Mouse (Mus musculus) intestine, postnatal 0 days (tissue): ENCODE results near the gene Hdac4. TPM values are rescaled to one million over a fixed set of nuclear protein-coding genes. Genes with fewer than 3 reads are reported as not detected.

Source experiments
- ATAC-seq: fragments of 200-750 bp; cut with Nextera tagmentation; 2 replicates; pipeline ENCODE4 v1.8.0; 2017; ENCODE audit warnings: mild to moderate bottlenecking, moderate TSS enrichment, moderate library complexity
- H3K27ac ChIP-seq: fragments of 300-500 bp; sonication (generic); 2 replicates; pipeline ENCODE4 v1.5.1; 2014; ENCODE audit warnings: mild to moderate bottlenecking, low read depth, low read length, moderate library complexity
- H3K27me3 ChIP-seq: fragments of 300-500 bp; sonication (generic); replicated peaks from 2 replicates; pipeline ENCODE4 v1.6.1; 2014; ENCODE audit warnings: low read length, mixed read lengths; ENCODE audit not compliant: control insufficient read depth, insufficient read depth
- H3K36me3 ChIP-seq: fragments of 300-500 bp; sonication (generic); 2 replicates; pipeline ENCODE4 v1.6.1; 2014; ENCODE audit warnings: mild to moderate bottlenecking, moderate library complexity; ENCODE audit not compliant: control insufficient read depth, insufficient read depth
- H3K4me1 ChIP-seq: fragments of 300-500 bp; sonication (generic); replicated peaks from 2 replicates; pipeline ENCODE4 v1.6.1; 2014; ENCODE audit warnings: antibody characterized with exemption, low read length, mixed read lengths; ENCODE audit not compliant: control insufficient read depth, insufficient read depth
- H3K4me2 ChIP-seq: fragments of 300-500 bp; sonication (generic); replicated peaks from 2 replicates; pipeline ENCODE4 v1.6.1; 2014; ENCODE audit warnings: low read depth, mild to moderate bottlenecking, moderate library complexity
- H3K4me3 ChIP-seq: fragments of 300-500 bp; sonication (generic); 2 replicates; pipeline ENCODE4 v1.5.1; 2014; ENCODE audit warnings: low read depth, low read length
- H3K9ac ChIP-seq: fragments of 300-500 bp; sonication (generic); 2 replicates; pipeline ENCODE4 v1.6.1; 2014; ENCODE audit warnings: mild to moderate bottlenecking, low read depth, low read length
- H3K9me3 ChIP-seq: fragments of 300-500 bp; sonication (generic); 2 replicates; pipeline ENCODE4 v1.6.1; 2016; ENCODE audit warnings: mixed run types; ENCODE audit not compliant: control insufficient read depth
- CTCF ChIP-seq: sonication (generic); IDR thresholded peaks from 2 replicates; pipeline ENCODE4 v1.5.1; 2016; ENCODE audit warnings: low read depth, mild to moderate bottlenecking, control low read depth, antibody characterized with exemption, moderate library complexity
- WGBS: fragments of 180-500 bp; shearing (Covaris S2); extraction: QIAGEN DNeasy Blood & Tissue Kit; methylation state at CpG from one replicate; pipeline ENCODE4 v1.1.7; 2014; 5-methylcytosine and 5-hydroxymethylcytosine counted together
- polyA plus RNA-seq: library from polyadenylated mRNA; unstranded; fragments of >200 nt; fragmentation: Nextera tagmentation; extraction: Ambion mirVana; gene quantifications from 2 replicates; pipeline ENCODE4 v1.2.1, GENCODE M21; 2015

Hdac4 gene
- polyA plus RNA-seq, 1 experiment from 2014 or later = 6.7 TPM

- Histone ChIP-seq H3K36me3 (no peaks in the 10 kb centered on the region), H3K27me3 (no peaks in the 10 kb centered on the region), H3K27ac (no peak overlapping the region), H3K9me3 (no peaks in the 10 kb centered on the region), H3K4me2 (no peak overlapping the region), H3K9ac (no peak overlapping the region), H3K4me1 (no peaks in the 10 kb centered on the region), H3K4me3 (no peak overlapping the region)
- ATAC-seq = no peak
- TF ChIP-seq CTCF = no peak
- 70% methylated on average over 2 of the region's 2 CpGs for WGBS
These were observed 125.4 kb downstream of the Hdac4 start for GRCm38 (mm10) chr1:92069932-92070677.

- Histone ChIP-seq H3K36me3 (no peaks in the 10 kb centered on the region), H3K27ac (no peak overlapping the region), H3K9ac (no peak overlapping the region), H3K9me3 (no peaks in the 10 kb centered on the region), H3K4me2 (no peak overlapping the region), H3K4me3 (no peak overlapping the region), H3K4me1 (no peaks in the 10 kb centered on the region), H3K27me3 (no peaks in the 10 kb centered on the region)
- ATAC-seq = no peak
- no peak for TF ChIP-seq CTCF
- 87% methylated on average over 7 of the region's 7 CpGs for WGBS
These were observed 126.0 kb downstream of the Hdac4 start for GRCm38 (mm10) chr1:92069464-92069863.

- Histone ChIP-seq H3K9ac (no peak overlapping the region), H3K27ac (no peak overlapping the region), H3K27me3 (no peaks in the 10 kb centered on the region), H3K36me3 (no peaks in the 10 kb centered on the region), H3K4me3 (no peak overlapping the region), H3K4me1 (no peaks in the 10 kb centered on the region), H3K4me2 (no peak overlapping the region), H3K9me3 (no peaks in the 10 kb centered on the region)
- no peak for ATAC-seq
- no peak for TF ChIP-seq CTCF
- 64% methylated on average over 5 of the region's 5 CpGs for WGBS
These were observed 131.2 kb downstream of the Hdac4 start for GRCm38 (mm10) chr1:92064307-92064706.

GRCm38 (mm10) chr1:92063271-92063670 is 132.2 kb downstream of the Hdac4 start:
- no peaks in the 10 kb centered on the region for H3K36me3 ChIP-seq
- no peak overlapping the region for H3K27ac ChIP-seq
- H3K27me3 ChIP-seq = no peaks in the 10 kb centered on the region
- H3K4me1 ChIP-seq = no peaks in the 10 kb centered on the region
- no peak overlapping the region for H3K4me2 ChIP-seq
- H3K9me3 ChIP-seq = no peaks in the 10 kb centered on the region
- ATAC-seq = no peak
- H3K4me3 ChIP-seq = no peak overlapping the region
- no peak overlapping the region for H3K9ac ChIP-seq
- 95% methylated on average over 3 of the region's 3 CpGs for WGBS
- TF ChIP-seq CTCF = no peak

GRCm38 (mm10) chr1:92061198-92062073 is 134.1 kb downstream of the Hdac4 start:
- Histone ChIP-seq H3K9me3 (no peaks in the 10 kb centered on the region), H3K4me2 (no peak overlapping the region), H3K9ac (no peak overlapping the region), H3K27me3 (no peaks in the 10 kb centered on the region), H3K4me3 (no peak overlapping the region), H3K36me3 (no peaks in the 10 kb centered on the region), H3K27ac (no peak overlapping the region), H3K4me1 (no peaks in the 10 kb centered on the region)
- WGBS = 73% methylated on average over 8 of the region's 8 CpGs
- ATAC-seq = no peak
- no peak for TF ChIP-seq CTCF

GRCm38 (mm10) chr1:92060532-92061064 is 134.9 kb downstream of the Hdac4 start:
- no peak for TF ChIP-seq CTCF
- H3K9me3 ChIP-seq = no peaks in the 10 kb centered on the region
- ATAC-seq = no peak
- H3K27me3 ChIP-seq = no peaks in the 10 kb centered on the region
- no peak overlapping the region for H3K4me2 ChIP-seq
- H3K27ac ChIP-seq = no peak overlapping the region
- WGBS = 72% methylated on average over 4 of the region's 4 CpGs
- no peaks in the 10 kb centered on the region for H3K4me1 ChIP-seq
- no peak overlapping the region for H3K4me3 ChIP-seq
- H3K9ac ChIP-seq = no peak overlapping the region
- H3K36me3 ChIP-seq = no peaks in the 10 kb centered on the region
